Mouse (Mus musculus) G1E (cell line): ENCODE results near the gene Rbm24.

Experiments used
- CTCF ChIP-seq: IDR thresholded peaks from 2 replicates; pipeline ENCODE4 v1.5.1; 2012; ENCODE audit warnings: low read depth, low read length, inconsistent platforms, mixed read lengths
- GATA1 ChIP-seq: IDR thresholded peaks from 2 replicates; pipeline ENCODE4 v1.6.1; 2012; ENCODE audit warnings: borderline replicate concordance, low read length, inconsistent platforms, mixed read lengths
- POLR2AphosphoS5 ChIP-seq: IDR thresholded peaks from 2 replicates; pipeline ENCODE4 v1.6.1; 2012; ENCODE audit warnings: low read depth, low read length, inconsistent platforms; ENCODE audit not compliant: insufficient replicate concordance
- TAL1 ChIP-seq: conservative IDR thresholded peaks from 2 replicates; pipeline ENCODE4 v1.6.1; 2012; ENCODE audit warnings: low read depth, low read length, inconsistent platforms, mixed read lengths

- no peak for TF ChIP-seq CTCF
- no peak for TF ChIP-seq TAL1
- TF ChIP-seq GATA1 = no peak
- no peak for TF ChIP-seq POLR2AphosphoS5
Observed at GRCm38 (mm10) chr13:46397235-46397634, 21.0 kb upstream of the Rbm24 start.
